Mouse (Mus musculus) B cell, adult 2 months (primary cell): ENCODE measurements around the gene Zdhhc17.

Experiments used
- DNase-seq, 2 experiments: peaks; one replicate each; pipeline ENCODE4 v3.0.0; 2022

The Zdhhc17 gene

DNA sequence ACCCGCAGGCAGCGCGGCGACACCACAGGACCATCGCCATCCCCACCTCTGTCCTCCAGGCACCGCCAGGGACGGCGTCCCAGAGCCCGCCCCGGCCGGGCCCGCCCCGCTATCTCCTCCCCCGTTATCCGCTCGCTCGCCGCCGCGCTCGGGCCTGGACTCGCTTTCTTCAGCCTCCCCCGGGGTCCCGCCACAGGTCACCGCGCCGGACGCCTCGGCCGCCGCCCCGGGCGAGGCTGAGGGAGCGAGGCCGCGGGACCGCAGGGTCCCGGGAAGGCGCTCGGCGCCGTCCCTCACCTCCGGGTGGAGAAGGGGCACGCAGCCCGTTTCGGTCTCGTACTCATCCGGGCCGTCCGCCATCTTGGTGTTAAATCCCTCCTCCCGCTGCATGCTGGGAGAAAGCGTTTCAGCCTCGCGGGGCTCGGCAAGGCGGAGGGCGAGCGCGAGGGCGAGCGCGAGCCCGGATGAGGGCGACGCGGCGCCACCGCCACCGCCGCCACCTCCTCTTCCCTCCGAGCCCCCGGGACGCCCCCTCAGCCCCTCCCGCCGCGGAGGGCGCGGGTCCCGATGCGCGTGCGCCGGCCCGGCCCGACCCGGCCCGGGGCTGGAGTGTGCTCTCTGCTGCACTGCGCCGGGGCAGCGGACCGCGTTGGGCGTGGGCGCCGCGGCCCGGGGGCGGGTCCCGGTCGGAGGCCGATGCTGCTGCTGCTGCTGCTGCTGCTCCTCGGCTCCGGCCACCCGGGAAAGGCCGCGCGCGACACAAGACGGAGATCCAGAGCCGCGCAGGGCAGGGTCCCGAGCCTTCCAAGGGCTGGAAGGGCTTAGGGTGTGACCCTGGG, at the start of gene Zdhhc17:
Gene Zdhhc17 (minus strand): TSS at position 500 of the 839 bp plus-strand sequence.
- DNase-seq = peak; percentile 88 to 90

DNA sequence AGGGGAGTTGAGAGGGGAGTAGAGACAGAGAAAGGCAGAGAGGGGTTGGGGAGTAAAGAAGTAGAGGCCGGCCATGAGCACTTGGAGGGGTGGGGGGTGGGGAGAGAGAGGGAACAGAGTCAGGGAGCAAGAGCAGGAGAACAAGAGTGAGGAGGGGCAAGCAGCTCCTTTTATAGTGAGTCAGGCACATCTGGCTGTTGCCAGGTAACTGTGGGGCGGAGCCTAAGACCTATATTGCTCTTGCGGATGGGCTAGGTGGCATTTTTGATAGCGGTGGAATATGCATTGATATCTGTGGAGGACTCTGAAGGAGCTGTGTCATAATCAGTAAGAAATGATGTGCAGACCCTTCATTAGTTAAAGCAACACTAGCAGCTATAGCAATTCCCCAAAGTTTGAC, 45.8 kb upstream of the Zdhhc17 start:
- no peak for DNase-seq

DNA sequence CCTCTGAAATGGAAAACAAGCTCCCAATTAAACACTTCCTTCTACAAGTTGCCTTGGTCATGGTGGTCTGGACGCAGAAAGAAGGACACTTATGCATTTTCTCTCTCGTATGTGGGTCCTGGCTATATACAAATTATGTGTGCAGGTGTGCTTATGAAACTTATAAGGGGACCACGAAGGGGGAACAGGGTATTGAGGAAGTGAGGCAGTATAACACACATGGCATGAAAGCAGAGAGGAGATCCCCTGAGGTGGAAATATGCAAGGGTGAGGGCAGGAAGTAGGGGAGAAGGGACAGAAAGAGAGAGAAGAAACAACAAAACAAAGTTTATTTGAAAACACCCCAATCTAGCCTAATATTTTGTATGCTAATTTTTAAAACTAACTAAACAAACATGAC, 41.7 kb upstream of the Zdhhc17 start:
- DNase-seq = peak; percentile 25 to 40

DNA sequence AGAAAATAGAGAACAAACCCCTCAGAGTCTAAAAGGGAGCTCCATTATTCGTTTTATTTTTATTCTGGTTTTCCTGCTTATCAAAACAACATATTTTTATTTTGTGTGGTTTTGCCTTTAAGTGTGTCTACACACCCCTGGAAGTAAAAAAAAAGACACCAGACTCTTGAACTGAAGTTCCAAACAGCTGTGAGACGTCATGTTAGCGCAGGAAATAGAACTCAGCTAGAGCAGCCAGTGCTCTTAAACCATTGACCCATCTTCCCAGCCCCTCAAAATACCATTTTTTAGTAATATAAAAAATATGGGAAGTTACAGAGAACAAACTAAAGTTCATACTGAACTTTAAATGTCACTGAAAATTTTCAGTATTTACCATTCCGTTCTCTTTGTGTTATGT, 40.6 kb upstream of the Zdhhc17 start:
- no peak for DNase-seq

DNA sequence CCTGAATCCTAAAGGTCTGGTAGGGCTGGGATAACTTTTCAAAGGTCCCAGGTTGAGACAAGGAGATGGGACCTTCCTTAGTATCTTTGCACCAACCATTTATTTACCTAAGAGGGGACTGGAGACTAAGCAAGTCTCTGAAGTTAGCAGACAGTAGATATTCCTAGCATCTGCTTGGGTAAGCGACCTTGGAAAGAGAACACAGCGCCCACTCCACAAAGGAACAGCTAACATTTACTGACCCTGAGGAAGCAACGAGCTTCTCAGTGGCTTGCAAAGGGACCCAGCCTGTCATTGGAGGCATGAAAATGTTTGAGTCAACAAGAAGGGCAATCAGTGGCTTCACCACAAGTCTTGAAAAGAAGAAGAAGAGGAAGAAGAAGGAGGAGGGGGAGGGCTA, 40.1 kb upstream of the Zdhhc17 start:
- no peak for DNase-seq

DNA sequence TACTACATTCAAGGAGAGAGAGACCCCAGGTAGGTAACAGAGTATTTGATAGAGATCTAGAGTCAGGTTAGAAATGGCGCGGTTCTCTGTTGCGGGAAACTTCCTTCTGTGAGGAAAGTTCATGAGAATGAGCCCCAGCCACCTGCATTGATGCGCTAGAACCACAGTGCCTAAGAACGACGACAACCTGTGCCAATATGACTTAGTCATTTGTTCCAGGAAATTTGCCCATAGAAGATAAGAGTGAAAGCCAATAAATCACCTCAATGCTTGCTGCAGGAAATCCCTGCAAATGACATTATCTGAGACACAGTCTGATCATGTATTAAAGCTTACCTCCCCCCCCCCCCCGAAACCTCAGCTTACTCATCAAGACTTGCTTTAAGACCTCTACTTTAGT, 38.0 kb upstream of the Zdhhc17 start:
- DNase-seq = no peak

DNA sequence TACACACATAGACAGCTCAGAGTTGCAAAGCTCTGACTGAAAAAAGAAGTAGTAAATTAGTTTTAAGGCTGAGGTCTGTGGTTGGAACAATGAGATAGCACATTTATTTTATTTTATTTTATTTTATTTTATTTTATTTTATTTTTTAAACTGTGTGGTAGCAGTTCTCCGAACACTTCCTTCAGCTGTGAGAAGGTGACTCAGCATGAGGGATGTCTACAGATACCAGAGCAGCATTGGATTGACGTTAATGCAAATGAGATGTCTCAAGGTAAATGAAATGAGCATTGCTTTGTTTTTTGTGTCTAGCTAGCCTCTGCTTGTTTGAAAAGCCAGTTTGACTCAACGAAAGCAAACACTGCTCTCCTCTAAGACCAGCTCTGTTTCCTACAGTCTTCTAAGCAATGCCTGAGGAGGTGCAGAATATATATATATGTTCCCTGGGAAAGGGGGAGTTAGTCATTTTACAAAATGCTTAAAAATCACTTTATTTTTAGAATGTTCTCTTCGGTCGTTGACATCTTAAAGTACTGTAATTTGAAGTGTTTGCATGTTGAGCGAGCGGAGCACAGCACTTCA, 30.2 kb upstream of the Zdhhc17 start:
- DNase-seq = no peak

DNA sequence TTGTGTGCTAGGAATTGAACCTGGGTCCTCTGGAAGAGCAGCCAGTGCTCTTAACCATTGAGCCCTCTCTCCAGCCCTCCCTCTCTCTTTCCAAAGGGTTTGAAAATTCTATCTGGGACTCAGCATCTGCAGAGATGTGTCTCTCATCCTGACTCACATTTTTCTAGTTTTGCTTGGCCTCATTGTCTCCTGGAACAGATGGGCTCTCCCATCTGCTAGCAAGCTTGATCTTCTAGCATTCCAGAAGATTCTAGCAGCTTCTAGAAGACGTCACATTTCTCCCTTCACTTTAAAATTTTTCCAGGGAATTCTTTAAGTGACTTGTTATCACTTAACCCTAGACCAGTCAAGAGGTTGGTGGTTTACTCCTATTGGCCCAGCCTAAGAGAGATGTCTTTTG, 26.9 kb upstream of the Zdhhc17 start:
- no peak for DNase-seq

DNA sequence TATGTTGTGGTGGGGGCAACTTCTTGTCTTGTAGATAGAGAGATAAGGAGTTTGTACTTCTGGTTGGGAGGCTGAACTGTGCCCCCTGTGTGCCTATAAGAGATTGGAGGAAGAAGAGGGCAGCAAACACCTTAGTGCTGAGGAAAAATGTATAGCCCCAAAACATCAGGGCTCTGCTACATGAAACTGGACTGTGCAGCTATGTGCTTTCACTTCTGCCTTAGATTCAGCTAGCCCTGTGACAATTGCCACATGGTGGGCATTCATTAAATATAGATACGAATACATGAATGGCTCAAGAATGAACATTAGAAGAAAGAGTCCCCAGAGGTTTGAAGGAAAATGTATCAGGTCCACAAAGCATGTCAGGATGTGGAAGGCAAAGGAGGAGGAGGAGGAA, 25.2 kb upstream of the Zdhhc17 start:
- no peak for DNase-seq

DNA sequence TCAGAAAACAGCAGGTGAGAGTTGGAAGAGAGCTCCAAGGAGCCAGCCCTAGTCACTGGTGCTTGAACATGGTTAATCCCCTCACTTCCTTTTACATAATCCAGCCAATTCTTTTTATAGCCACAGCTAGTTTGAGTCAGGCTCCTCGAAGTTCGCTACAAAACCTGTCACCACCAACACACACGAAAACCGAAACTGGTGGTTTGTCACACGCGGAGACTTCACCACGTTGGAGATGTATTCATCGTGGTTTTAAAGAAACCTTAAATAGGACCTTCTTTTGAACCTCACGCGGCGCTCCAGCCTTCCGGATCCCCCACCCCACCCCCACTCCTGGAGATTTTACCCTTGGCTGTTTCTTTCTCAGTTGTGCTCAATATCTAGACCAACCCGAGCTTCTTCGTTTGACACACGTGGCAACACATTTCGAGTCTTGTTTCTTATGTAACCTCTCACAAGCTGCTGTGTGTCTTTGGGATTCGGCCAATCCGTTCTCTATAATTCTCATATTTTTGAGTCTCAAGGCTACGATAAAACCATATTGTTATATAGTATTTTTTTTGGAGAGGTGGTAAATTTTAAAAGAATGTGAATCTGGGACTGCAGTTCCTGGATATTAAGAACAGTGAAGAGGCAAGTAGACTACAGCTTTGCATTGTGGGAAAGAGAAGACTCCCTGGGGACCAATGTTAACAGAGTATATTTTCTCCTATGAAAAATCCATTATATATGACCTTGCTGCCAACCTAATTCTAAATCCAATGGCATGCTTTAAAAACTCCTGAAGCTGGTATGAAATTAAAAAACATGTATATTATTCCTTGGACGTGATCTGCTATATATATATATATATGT, 21.8 kb upstream of the Zdhhc17 start:
- DNase-seq = peak; percentile 44 to 51

DNA sequence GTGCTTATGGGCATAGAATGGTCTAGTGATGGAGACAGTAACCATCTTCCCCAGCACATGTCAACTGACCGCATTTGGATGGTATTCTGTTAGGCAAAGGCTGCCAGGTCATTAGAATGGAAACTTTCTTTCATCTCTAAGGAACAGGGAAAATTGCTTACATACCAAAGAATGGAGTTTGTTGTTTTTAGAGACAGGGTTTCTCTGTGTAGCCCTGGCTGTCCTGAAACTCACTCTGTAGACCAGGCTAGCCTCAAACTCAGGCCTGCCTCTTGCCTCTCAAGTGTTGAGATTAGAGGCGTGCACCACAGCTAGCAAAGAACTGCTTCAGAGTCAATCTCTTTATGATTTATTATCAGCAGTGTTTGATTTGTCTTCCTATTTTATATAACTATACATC, 20.9 kb upstream of the Zdhhc17 start:
- DNase-seq = no peak

DNA sequence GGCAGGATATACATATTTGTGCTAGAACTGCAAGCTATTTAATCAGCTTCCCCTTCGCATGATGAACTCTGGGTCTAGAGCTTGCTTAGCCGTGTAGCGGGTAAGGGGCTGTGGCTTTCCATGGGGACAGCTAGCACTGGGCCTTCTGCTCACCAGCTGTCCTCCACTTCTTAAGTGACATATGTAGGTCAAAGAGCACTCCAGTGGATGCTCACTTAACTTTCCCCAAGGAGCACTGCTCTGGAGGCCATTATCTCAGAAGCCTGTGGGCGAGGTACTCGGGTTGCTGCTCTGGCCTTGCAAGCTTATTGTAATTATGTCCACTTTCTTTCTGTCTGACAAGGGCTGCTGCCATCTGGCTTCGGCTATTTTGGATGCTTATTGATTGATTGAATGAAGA, 16.2 kb upstream of the Zdhhc17 start:
- no peak for DNase-seq

DNA sequence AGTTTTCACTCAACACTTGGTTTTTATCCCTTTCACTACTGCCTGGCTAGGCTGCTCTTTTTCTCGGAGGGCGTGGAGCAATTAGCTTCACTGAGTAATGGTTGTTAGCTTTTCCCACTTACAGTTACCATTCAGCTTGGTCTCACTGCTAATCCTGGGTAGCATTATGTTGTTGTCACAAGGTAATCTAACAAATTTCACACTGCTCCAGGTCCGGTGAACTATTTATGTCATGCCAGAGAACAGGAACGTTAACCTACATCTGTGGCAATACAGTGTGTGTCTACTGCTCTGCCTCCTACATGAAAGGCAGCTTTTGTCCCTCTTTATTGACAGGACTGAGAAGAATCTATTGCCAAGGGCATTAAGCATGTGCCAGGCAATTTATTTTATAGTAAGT, 14.8 kb upstream of the Zdhhc17 start:
- DNase-seq = no peak

DNA sequence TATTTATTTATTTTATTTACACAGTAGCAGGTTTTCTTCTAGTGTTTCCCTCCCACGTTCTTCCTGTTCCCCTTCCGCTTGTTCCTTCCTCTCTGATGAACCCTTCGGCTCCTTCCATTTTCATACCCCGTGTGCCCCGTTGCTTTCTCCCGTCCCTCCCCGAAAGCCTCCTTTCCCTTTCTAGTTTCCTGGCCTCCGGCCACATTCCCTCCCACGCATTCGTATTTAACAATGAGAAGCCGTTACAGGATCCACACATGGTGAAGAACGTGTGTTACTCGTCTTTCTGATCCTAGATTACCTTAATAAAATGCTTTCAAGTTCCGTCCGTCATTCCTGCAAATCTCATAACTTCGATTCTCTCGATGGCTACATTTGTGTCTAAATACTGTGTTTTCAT, 4.5 kb upstream of the Zdhhc17 start:
- no peak for DNase-seq

DNA sequence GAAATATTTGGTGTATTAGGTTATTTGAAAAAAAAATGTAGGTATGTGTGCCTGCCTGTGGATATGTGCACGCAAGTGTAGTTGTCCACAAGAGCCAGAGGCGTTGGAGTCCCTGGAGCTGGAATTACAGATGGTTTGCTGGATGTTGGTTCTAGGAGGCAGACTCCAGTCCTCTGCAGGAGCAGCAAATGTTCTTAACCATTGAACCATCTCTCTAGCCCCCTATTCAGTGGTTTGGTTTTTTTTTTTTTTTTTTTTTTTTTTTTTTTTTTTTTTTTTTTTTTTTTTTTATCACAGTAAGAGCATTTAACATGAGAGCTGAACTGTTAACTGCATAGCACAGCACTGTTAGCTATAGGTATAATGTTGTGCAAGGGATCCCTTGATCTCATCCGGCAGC, 3.3 kb upstream of the Zdhhc17 start:
- DNase-seq = no peak

DNA sequence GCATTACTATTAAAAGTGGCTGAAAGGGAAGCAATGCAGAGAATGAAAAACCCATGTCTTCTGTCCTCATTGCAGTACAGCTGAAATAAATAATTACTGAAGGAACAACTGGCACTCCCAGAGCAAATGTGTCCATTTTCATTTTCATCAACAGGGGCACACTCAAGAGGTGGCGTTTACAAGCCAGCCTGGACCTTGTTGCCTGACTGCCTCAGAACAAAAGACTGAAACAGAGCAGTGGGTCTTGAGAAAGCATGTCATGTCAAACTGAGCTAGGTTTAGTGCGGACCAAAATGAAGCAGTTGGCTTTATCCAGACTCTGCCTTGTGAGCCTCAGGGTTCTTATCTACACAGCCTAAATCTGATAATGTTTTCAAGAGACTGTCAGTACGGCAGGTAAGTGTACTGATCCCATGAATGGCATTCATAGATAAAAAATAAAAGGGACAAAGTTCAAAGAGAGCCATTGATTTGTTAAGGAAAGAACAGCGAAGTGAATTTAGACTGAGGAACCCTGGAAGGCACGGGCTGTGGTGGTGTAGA, 2.6 kb upstream of the Zdhhc17 start:
- DNase-seq = no peak

DNA sequence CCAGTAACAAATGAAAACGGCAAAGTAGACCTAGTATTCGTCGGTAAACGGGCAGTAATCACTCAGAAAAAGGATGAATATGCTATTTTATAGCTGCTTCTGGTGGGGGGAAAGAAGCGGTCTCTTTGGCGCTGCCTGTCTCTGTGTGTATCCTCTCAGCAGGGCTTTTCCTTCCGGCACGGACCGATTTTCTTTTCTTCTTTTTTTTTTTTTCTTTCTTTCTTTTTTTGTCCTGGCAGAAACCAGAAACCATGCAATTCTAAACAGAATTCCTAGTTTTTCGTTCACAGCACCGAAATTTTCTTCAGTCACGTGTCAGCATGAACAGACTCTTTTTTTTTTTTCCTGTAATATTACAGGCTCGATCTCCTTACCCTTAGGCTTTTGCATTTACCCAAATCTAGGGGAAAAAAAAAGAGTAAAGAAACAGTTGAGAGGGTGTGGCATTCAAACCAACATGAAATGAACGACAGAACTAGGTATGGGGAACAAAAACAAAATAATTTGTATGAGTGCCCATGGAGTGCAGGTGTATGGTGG, 1.4 kb upstream of the Zdhhc17 start:
- DNase-seq = peak in 1 of 2 experiments; percentile 17

DNA sequence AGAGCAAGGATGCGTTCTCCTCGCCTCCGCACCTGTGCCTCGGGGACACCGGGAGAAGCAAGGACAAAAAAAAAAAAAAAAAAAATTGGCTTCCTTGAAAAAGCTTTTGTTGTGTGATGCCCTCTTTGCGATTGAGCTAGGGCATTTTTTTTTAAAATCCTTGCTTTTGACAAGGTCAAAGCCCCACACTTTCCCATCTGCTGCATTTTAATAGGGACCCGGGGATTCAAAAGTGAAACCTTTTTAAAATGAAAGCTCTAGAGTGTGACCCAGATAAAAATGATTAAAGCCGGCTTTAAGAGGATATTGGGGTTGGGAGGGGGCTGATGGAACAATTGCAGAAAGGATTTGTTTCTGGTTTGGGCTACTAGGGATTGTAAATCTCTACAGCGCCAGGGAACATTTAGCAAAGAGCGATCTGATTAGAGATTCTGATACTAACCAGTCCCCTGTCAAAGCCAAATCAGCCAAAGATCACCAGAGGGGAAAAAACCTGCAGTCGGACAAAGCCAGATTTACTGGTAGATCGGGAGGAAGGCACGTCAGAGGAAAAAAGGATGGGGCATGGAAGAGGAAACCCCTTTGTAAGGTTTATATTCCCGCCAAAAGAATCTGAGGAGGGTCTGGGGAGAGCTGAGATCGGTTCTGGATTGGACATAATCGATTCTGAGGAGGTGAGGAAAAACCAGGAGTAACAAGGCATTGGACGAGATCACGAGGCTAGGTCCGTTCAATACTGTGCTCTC, 713 bp upstream of the Zdhhc17 start:
- peak in 1 of 2 experiments; percentile 34 for DNase-seq

DNA sequence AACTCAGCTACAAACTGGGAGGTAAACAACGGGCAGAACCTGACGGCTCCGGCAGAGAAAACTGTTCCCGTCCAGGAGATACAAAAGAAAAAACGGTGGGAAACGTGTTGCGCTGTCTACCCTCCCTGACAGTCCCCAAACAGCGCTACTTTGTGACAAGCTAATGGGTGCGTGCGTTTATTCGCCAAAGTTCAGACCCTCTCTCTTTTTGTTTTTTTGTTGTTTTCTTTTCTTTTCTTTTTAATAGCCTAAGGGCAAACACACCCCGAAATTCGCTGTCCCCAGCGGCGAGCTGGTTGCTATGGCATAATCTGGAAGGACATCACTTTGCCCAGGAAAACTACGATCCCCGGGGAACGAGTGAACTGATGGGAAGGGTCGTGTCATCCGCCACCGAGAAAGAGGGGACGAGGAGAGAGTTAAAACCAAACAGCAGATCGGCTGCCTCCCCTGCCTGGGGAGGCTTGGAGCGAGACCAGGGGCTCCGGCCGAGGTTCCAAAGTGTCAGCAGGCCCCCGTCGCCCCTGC, 763 bp downstream of the Zdhhc17 start:
- DNase-seq = no peak

DNA sequence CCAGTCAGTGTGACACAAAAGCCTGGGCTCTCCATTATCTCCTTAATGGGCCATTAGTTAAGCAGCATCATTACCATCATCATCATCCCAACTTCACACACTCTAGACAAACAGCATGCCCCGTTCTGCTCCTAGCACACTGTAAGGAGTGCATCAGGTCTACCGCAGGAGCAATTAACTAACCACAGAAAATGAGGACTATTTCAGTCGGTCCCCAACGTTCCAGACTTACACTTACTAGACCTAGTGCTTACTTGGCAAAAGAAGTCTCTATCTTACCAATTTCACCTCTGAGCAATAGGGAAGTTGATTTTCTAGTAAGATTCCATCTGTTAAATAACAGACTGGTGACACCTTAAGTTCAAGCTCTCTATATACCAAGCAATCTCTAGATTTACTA, 2.3 kb downstream of the Zdhhc17 start:
- no peak for DNase-seq

DNA sequence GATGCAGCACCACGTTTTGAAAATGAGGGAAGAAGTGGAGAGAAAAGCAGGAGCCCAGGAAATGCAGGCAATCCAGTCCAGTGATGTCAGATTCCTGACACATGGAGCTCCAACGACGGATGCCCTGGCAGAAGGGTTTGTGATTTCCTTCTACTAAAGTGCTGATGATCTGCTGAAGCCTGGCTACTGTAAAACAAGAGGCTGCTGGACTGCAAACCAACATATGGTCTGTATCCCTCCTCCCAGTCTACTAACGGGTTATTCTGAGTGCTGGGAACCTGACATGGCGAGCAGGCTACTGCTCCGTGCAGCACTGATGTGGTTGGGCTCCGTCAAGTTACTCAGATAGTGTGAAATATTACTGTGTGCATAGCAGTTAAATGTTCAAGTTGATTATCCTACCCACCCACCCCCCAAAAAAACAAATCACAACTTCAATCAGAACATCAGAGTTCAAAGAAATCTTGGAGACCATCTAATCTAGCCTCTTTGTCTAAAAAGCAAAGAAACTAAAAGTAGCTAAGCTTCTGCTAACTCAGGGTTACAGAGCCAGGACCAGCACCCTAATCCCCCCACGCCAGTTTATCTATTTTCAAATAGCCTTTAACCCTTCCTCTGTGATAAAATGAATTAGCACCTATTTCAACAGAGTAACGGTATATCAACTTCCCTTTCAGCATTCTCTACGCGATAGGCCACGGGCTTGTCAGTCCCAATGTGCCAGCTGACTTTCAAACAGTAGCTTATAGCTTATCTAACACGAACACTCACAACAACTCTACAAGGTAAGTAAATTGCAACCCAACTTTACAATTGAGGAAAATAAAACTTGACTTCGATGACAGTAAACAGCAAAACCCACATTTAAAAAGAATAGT, 4.1 kb downstream of the Zdhhc17 start:
- DNase-seq = no peak
